In genomic region chr3:108132484-108132883, GRCm38 (mm10) we compare ENCODE assay signal across 13 mouse cellular contexts. TPM values are rescaled to one million over a fixed set of nuclear protein-coding genes. Genes with fewer than 3 reads are reported as not detected.
DNase-seq lines count a peak whose midpoint lies in the region; ATAC-seq and TF ChIP-seq lines count a peak whose summit lies in the region.
"Had no signal": no experiment of that assay in that cellular context is flagged by ENCODE, and none has a peak within 500 bp of the region (broad histone marks: within the 10 kb centered on the region; RNA-seq: fewer than 3 reads in every experiment).

No protein-coding gene starts in this region.

- no peaks in the 10 kb centered on the region for H3K27me3 ChIP-seq in heart, embryonic 15.5 days
- H3K27me3 ChIP-seq in liver, embryonic 12.5 days (replicated peaks): no peaks in the 10 kb centered on the region
- H3K27me3 ChIP-seq: embryonic facial prominence, embryonic 15.5 days; limb, embryonic 12.5 days had no signal

- H3K9me3 ChIP-seq in heart, embryonic 15.5 days (replicated peaks): no peaks in the 10 kb centered on the region
- H3K9me3 ChIP-seq in liver, embryonic 12.5 days (replicated peaks): no peaks in the 10 kb centered on the region
- H3K9me3 ChIP-seq: embryonic facial prominence, embryonic 15.5 days; hindbrain, embryonic 10.5 days; limb, embryonic 12.5 days had no signal

- no peak overlapping the region for H3K4me2 ChIP-seq in heart, embryonic 15.5 days
- H3K4me2 ChIP-seq in liver, embryonic 12.5 days: no peak overlapping the region
- H3K4me2 ChIP-seq: embryonic facial prominence, embryonic 15.5 days; limb, embryonic 12.5 days had no signal

- H3K9ac ChIP-seq in heart, embryonic 15.5 days: no peak overlapping the region
- H3K9ac ChIP-seq in liver, embryonic 12.5 days: peak overlapping the region; percentile 9; the same call in 1 of the 2 replicates
- H3K9ac ChIP-seq: embryonic facial prominence, embryonic 15.5 days; limb, embryonic 12.5 days had no signal

- H3K36me3 ChIP-seq in heart, embryonic 15.5 days: no peaks in the 10 kb centered on the region
- peaks cover 14% of the 10 kb centered on the region for H3K36me3 ChIP-seq in liver, embryonic 12.5 days
- H3K36me3 ChIP-seq: embryonic facial prominence, embryonic 15.5 days had no signal

- H3K4me1 ChIP-seq in heart, embryonic 15.5 days (replicated peaks): peaks cover 40% of the 10 kb centered on the region
- H3K4me1 ChIP-seq in bone marrow, adult 2 months (ENCODE audit: control insufficient read depth, insufficient read depth, low read length): peaks cover 8% of the 10 kb centered on the region
- peaks cover 79% of the 10 kb centered on the region for H3K4me1 ChIP-seq in liver, embryonic 12.5 days

- DNase-seq in heart, adult 8-10 months (ENCODE audit: low spot score): no peak
- DNase-seq in adrenal gland, adult 8-10 months: no peak
- DNase-seq: cerebellum, adult 9-11 months; kidney, adult 9 months had no signal

- TF ChIP-seq CTCF in bone marrow, adult 2 months (IDR thresholded peaks at IDR 0.05; ENCODE audit: control insufficient read depth, insufficient read depth, low read length): no peak

- H3K27ac ChIP-seq in heart, embryonic 15.5 days: peak overlapping the region; percentile 45
- H3K27ac ChIP-seq in bone marrow, adult 2 months (ENCODE audit: control insufficient read depth, insufficient read depth, low read depth, low read length, poor library complexity): peak overlapping the region; percentile 20; the same call in 1 of the 2 replicates
- H3K27ac ChIP-seq in liver, embryonic 12.5 days: peak overlapping the region; percentile 52
- H3K27ac ChIP-seq: hindbrain, embryonic 10.5 days; limb, embryonic 12.5 days had no signal

- 71% methylated on average over 1 of the region's 1 CpGs for WGBS in heart, embryonic 15.5 days
- 54% methylated on average over 1 of the region's 1 CpGs for WGBS in bone marrow, adult 2 months
- WGBS in liver, embryonic 12.5 days (ENCODE audit: insufficient replicate concordance): 66% methylated on average over 1 of the region's 1 CpGs

- TF ChIP-seq POLR2A in bone marrow, adult 2 months (IDR thresholded peaks at IDR 0.05; ENCODE audit: borderline replicate concordance, control insufficient read depth, low read depth, low read length): no peak

- no peak overlapping the region for H3K4me3 ChIP-seq in heart, embryonic 15.5 days
- H3K4me3 ChIP-seq in bone marrow, adult 2 months (replicated peaks; ENCODE audit: control insufficient read depth, low read depth, low read length): no peak overlapping the region
- no peak overlapping the region for H3K4me3 ChIP-seq in liver, embryonic 12.5 days
- H3K4me3 ChIP-seq: embryonic facial prominence, embryonic 15.5 days; hindbrain, embryonic 10.5 days; limb, embryonic 12.5 days had no signal

- no peak for ATAC-seq in heart, embryonic 15.5 days (replicated peaks; ENCODE audit: insufficient number of reproducible peaks, insufficient read depth, low FRiP score, low read depth)
- no peak for ATAC-seq in liver, embryonic 12.5 days
- ATAC-seq in monocyte, adult 5-6 weeks (replicated peaks; ENCODE audit: insufficient number of reproducible peaks, low FRiP score, low TSS enrichment, poor library complexity, severe bottlenecking): peak; percentile 62; the same call in 1 of the 2 replicates
- no peak for ATAC-seq in erythroid progenitor cell, adult 5-6 weeks (replicated peaks; ENCODE audit: low FRiP score, poor library complexity, severe bottlenecking)

RNA-seq across cellular contexts. Expression of gene Gnai3, which starts 13.5 kb away (rescaled TPM):
- polyA plus RNA-seq in heart, embryonic 15.5 days (2015; fragmentation: Nextera tagmentation; extraction: Ambion mirVana): 65.9 and 80.3 TPM in 2 replicates
- 10 to 100 TPM; 12.7 to 15.9 (median 13.0) TPM for total RNA-seq in heart, adult 8-10 months (2022)
- 11.7 and 27.5 TPM in 2 replicates for polyA plus RNA-seq in bone marrow, adult 2 months (2011; ENCODE audit: insufficient read depth, insufficient read length, low replicate concordance, missing spikeins)
- polyA plus RNA-seq in liver, embryonic 12.5 days (2016; fragmentation: Nextera tagmentation; extraction: Ambion mirVana): 89.0 and 91.7 TPM in 2 replicates
- 156 to 172 TPM (median 164 TPM) in 3 replicates for total RNA-seq in monocyte, adult 5-6 weeks (2017)
- 29.9 and 45.7 TPM in 2 replicates for total RNA-seq in erythroid progenitor cell, adult 5-6 weeks (2015; ENCODE audit: low replicate concordance)
- total RNA-seq in erythroid progenitor cell, adult 5-6 weeks (2017; ENCODE audit: low replicate concordance): 21.7 and 30.0 TPM in 2 replicates
- total RNA-seq in adrenal gland, adult 8-10 months (2022): 100 to 1,000 TPM; 137 to 154 (median 149) TPM

RNA-seq across cellular contexts. Expression of gene Gpr61, which starts 22.2 kb away (rescaled TPM):
- polyA plus RNA-seq in heart, embryonic 15.5 days (2015; fragmentation: Nextera tagmentation; extraction: Ambion mirVana): 0.05 and 0.16 TPM in 2 replicates
- total RNA-seq in heart, adult 8-10 months (2022): not detected
- polyA plus RNA-seq in bone marrow, adult 2 months (2011; ENCODE audit: insufficient read depth, insufficient read length, low replicate concordance, missing spikeins): not detected in 2 replicates
- 0.04 TPM in 1 of 2 replicates, not detected in the other for polyA plus RNA-seq in liver, embryonic 12.5 days (2016; fragmentation: Nextera tagmentation; extraction: Ambion mirVana)
- total RNA-seq in monocyte, adult 5-6 weeks (2017): not detected in 3 replicates
- total RNA-seq in erythroid progenitor cell, adult 5-6 weeks (2015; ENCODE audit: low replicate concordance): not detected in 2 replicates
- total RNA-seq in erythroid progenitor cell, adult 5-6 weeks (2017; ENCODE audit: low replicate concordance): not detected in 2 replicates
- 1 to 10 TPM in 1 of 4 experiments, under 1 TPM in 3; 0.31 to 1.1 (median 0.71) TPM for total RNA-seq in adrenal gland, adult 8-10 months (2022)

RNA-seq across cellular contexts. Expression of gene Gnat2, which starts 39.9 kb away (rescaled TPM):
- polyA plus RNA-seq in heart, embryonic 15.5 days (2015; fragmentation: Nextera tagmentation; extraction: Ambion mirVana): 0.74 and 1.1 TPM in 2 replicates
- under 1 TPM in 2 of 4 experiments, not detected in 2; 0.28 to 0.47 TPM for total RNA-seq in heart, adult 8-10 months (2022)
- 1.0 TPM in 1 of 2 replicates, not detected in the other for polyA plus RNA-seq in bone marrow, adult 2 months (2011; ENCODE audit: insufficient read depth, insufficient read length, low replicate concordance, missing spikeins)
- 2.7 and 3.3 TPM in 2 replicates for polyA plus RNA-seq in liver, embryonic 12.5 days (2016; fragmentation: Nextera tagmentation; extraction: Ambion mirVana)
- total RNA-seq in monocyte, adult 5-6 weeks (2017): not detected in 3 replicates
- not detected in 2 replicates for total RNA-seq in erythroid progenitor cell, adult 5-6 weeks (2015; ENCODE audit: low replicate concordance)
- not detected in 2 replicates for total RNA-seq in erythroid progenitor cell, adult 5-6 weeks (2017; ENCODE audit: low replicate concordance)
- total RNA-seq in adrenal gland, adult 8-10 months (2022): 10 to 100 TPM; 14.7 to 22.5 (median 17.6) TPM
- total RNA-seq: layer of hippocampus, postnatal 14 days had no signal

RNA-seq across cellular contexts. Expression of gene Ampd2, which starts 46.0 kb away (rescaled TPM):
- polyA plus RNA-seq in heart, embryonic 15.5 days (2015; fragmentation: Nextera tagmentation; extraction: Ambion mirVana): 22.5 and 31.4 TPM in 2 replicates
- total RNA-seq in heart, adult 8-10 months (2022): 1 to 10 TPM; 3.9 to 5.2 (median 4.7) TPM
- 15.3 and 47.2 TPM in 2 replicates for polyA plus RNA-seq in bone marrow, adult 2 months (2011; ENCODE audit: insufficient read depth, insufficient read length, low replicate concordance, missing spikeins)
- polyA plus RNA-seq in liver, embryonic 12.5 days (2016; fragmentation: Nextera tagmentation; extraction: Ambion mirVana): 77.4 and 80.6 TPM in 2 replicates
- total RNA-seq in monocyte, adult 5-6 weeks (2017): 15.6 to 22.0 TPM (median 18.4 TPM) in 3 replicates
- 9.2 and 10.5 TPM in 2 replicates for total RNA-seq in erythroid progenitor cell, adult 5-6 weeks (2015; ENCODE audit: low replicate concordance)
- 1.0 and 10.1 TPM in 2 replicates for total RNA-seq in erythroid progenitor cell, adult 5-6 weeks (2017; ENCODE audit: low replicate concordance)
- total RNA-seq in adrenal gland, adult 8-10 months (2022): 100 to 1,000 TPM; 152 to 212 (median 184) TPM

RNA-seq across cellular contexts. Expression of gene Amigo1, which starts 53.7 kb away (rescaled TPM):
- 3.0 and 3.2 TPM in 2 replicates for polyA plus RNA-seq in heart, embryonic 15.5 days (2015; fragmentation: Nextera tagmentation; extraction: Ambion mirVana)
- total RNA-seq in heart, adult 8-10 months (2022): 10 to 100 TPM; 17.2 to 18.9 (median 18.1) TPM
- polyA plus RNA-seq in bone marrow, adult 2 months (2011; ENCODE audit: insufficient read depth, insufficient read length, low replicate concordance, missing spikeins): 0.75 and 1.9 TPM in 2 replicates
- 1.1 and 1.2 TPM in 2 replicates for polyA plus RNA-seq in liver, embryonic 12.5 days (2016; fragmentation: Nextera tagmentation; extraction: Ambion mirVana)
- total RNA-seq in monocyte, adult 5-6 weeks (2017): 3.7 to 6.2 TPM (median 4.2 TPM) in 3 replicates
- not detected in 2 replicates for total RNA-seq in erythroid progenitor cell, adult 5-6 weeks (2015; ENCODE audit: low replicate concordance)
- 0.38 TPM in 1 of 2 replicates, not detected in the other for total RNA-seq in erythroid progenitor cell, adult 5-6 weeks (2017; ENCODE audit: low replicate concordance)
- total RNA-seq in adrenal gland, adult 8-10 months (2022): 10 to 100 TPM; 24.4 to 36.9 (median 31.6) TPM

Comparison
In these comparisons a context has a peak if more than half of its experiments do, and no peak if none do; other contexts are left out.
1. RNA of gene Gnat2, which starts 39.9 kb away (total RNA-seq): 14.7 to 22.5 TPM in adrenal gland, adult 8-10 months; 0.28 to 0.47 TPM in heart, adult 8-10 months, not detected in monocyte, adult 5-6 weeks and not detected in erythroid progenitor cell, adult 5-6 weeks; every median in the first group is over 10 times any median in the second.
2. Peak in every context shown above with its lines, with median percentiles within 50 percentile points of each other: H3K27ac ChIP-seq.